Mouse (Mus musculus) cerebellum, adult 2 months (tissue): ENCODE measurements around the gene Pin1. TPM values are rescaled to one million over a fixed set of nuclear protein-coding genes. Genes with fewer than 3 reads are reported as not detected.

ENCODE experiments used
- DNase-seq, 2 experiments: peaks; one replicate each; pipeline ENCODE4 v3.0.0; 2021
- H3K27ac ChIP-seq: fragments of 200-500 bp; 2 replicates; pipeline ENCODE4 v1.5.1; 2012; ENCODE audit warnings: low read length, control low read depth, inconsistent platforms; ENCODE audit not compliant: insufficient read depth
- H3K27me3 ChIP-seq: fragments of 200-500 bp; 2 replicates; pipeline ENCODE4 v1.6.1; 2012; ENCODE audit warnings: inconsistent platforms, mild to moderate bottlenecking, low read length, moderate library complexity; ENCODE audit not compliant: control insufficient read depth, insufficient read depth
- H3K4me1 ChIP-seq: fragments of 200-500 bp; 2 replicates; pipeline ENCODE4 v1.6.1; 2011; ENCODE audit warnings: low read length; ENCODE audit not compliant: control insufficient read depth, insufficient read depth
- H3K4me3 ChIP-seq: fragments of 200-500 bp; replicated peaks from 2 replicates; pipeline ENCODE3; 2011; ENCODE audit warnings: mild to moderate bottlenecking, low read depth, low read length, control low read depth; ENCODE audit not compliant: insufficient read depth
- CTCF ChIP-seq: fragments of 200-500 bp; IDR thresholded peaks from 2 replicates; pipeline ENCODE4 v1.5.1; 2011; ENCODE audit warnings: low read depth, mild to moderate bottlenecking, control low read depth, low read length, moderate library complexity, borderline replicate concordance; ENCODE audit not compliant: insufficient read depth
- POLR2A ChIP-seq: fragments of 200-500 bp; IDR thresholded peaks from 2 replicates; pipeline ENCODE4 v1.6.1; 2011; ENCODE audit warnings: low read length, control low read depth, borderline replicate concordance; ENCODE audit not compliant: insufficient read depth
- WGBS: fragments of 180-500 bp; shearing (Covaris S2); methylation state at CpG from one replicate; pipeline ENCODE4 v1.1.7; 2018; 5-methylcytosine and 5-hydroxymethylcytosine counted together
- polyA plus RNA-seq: library from polyadenylated mRNA; depleted of rRNA; stranded (reverse); fragments of >200 nt; gene quantifications from 2 replicates; pipeline ENCODE4 v1.2.3, GENCODE M21; 2012

Pin1 gene
- polyA plus RNA-seq, 1 experiment, result 38.8 TPM

- Histone ChIP-seq H3K4me3 (peak within 1 kb of the TSS; percentile 98), H3K4me1 (no peaks in the 10 kb centered on the region), H3K27ac (peak within 1 kb of the TSS; percentile 61), H3K27me3 (no peaks in the 10 kb centered on the region)
- under 1% methylated on average over 43 of the region's 43 CpGs for WGBS
- DNase-seq, result peak; percentile 79
- peak; percentile 82; the same call in 1 of the 2 replicates for TF ChIP-seq POLR2A
- TF ChIP-seq CTCF, result no peak
Observed at GRCm38 (mm10) chr9:20644360-20645081, 7.4 kb upstream of the Pin1 start, which contains the start of gene Fbxl12. Fbxl12 (minus strand) TSS chr9:20644767.

- no peaks in the 10 kb centered on the region for H3K27me3 ChIP-seq
- 0 out of 2 replicates have a peak overlapping the region, but pooled peaks have one; percentile 6 for H3K27ac ChIP-seq
- WGBS, result 5% methylated on average over 17 of the region's 17 CpGs
- TF ChIP-seq CTCF (no peak), POLR2A (no peak)
- no peaks in the 10 kb centered on the region for H3K4me1 ChIP-seq
- peak overlapping the region; percentile 98 for H3K4me3 ChIP-seq
- peak in 1 of 2 experiments; percentile 27 for DNase-seq
Observed at GRCm38 (mm10) chr9:20645121-20645520, 6.8 kb upstream of the Pin1 start.

GRCm38 (mm10) chr9:20652260-20652658 lies 364 bp downstream of the Pin1 start:
- Histone ChIP-seq H3K27ac (no peak overlapping the region), H3K4me3 (peak overlapping the region; percentile 83), H3K4me1 (peaks cover 4% of the 10 kb centered on the region), H3K27me3 (no peaks in the 10 kb centered on the region)
- TF ChIP-seq CTCF, result no peak
- TF ChIP-seq POLR2A, result no peak; the same call in 1 of the 2 replicates
- WGBS, result under 1% methylated on average over 25 of the region's 25 CpGs
- DNase-seq, result no peak

GRCm38 (mm10) chr9:20653859-20654258 lies 2.0 kb downstream of the Pin1 start:
- no peaks in the 10 kb centered on the region for H3K27me3 ChIP-seq
- H3K27ac ChIP-seq, result no peak overlapping the region
- TF ChIP-seq POLR2A (no peak), CTCF (no peak)
- H3K4me1 ChIP-seq, result peaks cover 9% of the 10 kb centered on the region
- no peak overlapping the region for H3K4me3 ChIP-seq
- WGBS, result 91% methylated on average over 3 of the region's 3 CpGs
- DNase-seq, result no peak

- peak; percentile 42 to 44 for DNase-seq
Observed at GRCm38 (mm10) chr9:20657546-20657945, 5.7 kb downstream of the Pin1 start.

GRCm38 (mm10) chr9:20662325-20662724 lies 10.4 kb downstream of the Pin1 start:
- TF ChIP-seq POLR2A, result no peak
- peak; percentile 80 for TF ChIP-seq CTCF
- Histone ChIP-seq H3K27ac (no peak overlapping the region), H3K4me1 (peaks cover 5% of the 10 kb centered on the region), H3K27me3 (no peaks in the 10 kb centered on the region), H3K4me3 (no peak overlapping the region)
- DNase-seq, result peak; percentile 47 to 67
- 41% methylated on average over 3 of the region's 3 CpGs for WGBS

More at GRCm38 (mm10) chr9:20657546-20657945, 5.7 kb downstream of the Pin1 start:
- WGBS, result 28% methylated on average over 3 of the region's 3 CpGs
- Histone ChIP-seq H3K27me3 (no peaks in the 10 kb centered on the region), H3K27ac (no peak overlapping the region; the same call in 1 of the 2 replicates), H3K4me1 (peaks cover 9% of the 10 kb centered on the region), H3K4me3 (no peak overlapping the region)
- TF ChIP-seq CTCF, result no peak
- no peak for TF ChIP-seq POLR2A

- 81% methylated on average over 8 of the region's 8 CpGs for WGBS
- Histone ChIP-seq H3K27ac (no peak overlapping the region), H3K4me1 (no peaks in the 10 kb centered on the region; the same call in 1 of the 2 replicates), H3K4me3 (no peak overlapping the region), H3K27me3 (no peaks in the 10 kb centered on the region)
- TF ChIP-seq POLR2A, result no peak
- no peak for TF ChIP-seq CTCF
- no peak for DNase-seq
Observed at GRCm38 (mm10) chr9:20662874-20663273, 11.0 kb downstream of the Pin1 start.

GRCm38 (mm10) chr9:20663956-20664355 lies 12.1 kb downstream of the Pin1 start:
- no peak for TF ChIP-seq CTCF
- no peak for TF ChIP-seq POLR2A
- H3K27me3 ChIP-seq, result no peaks in the 10 kb centered on the region
- no peak overlapping the region for H3K4me3 ChIP-seq
- no peaks in the 10 kb centered on the region for H3K4me1 ChIP-seq
- H3K27ac ChIP-seq, result no peak overlapping the region
- no peak for DNase-seq
- WGBS, result 59% methylated on average over 2 of the region's 2 CpGs
